Mouse (Mus musculus): Measurements from ENCODE around the gene Pcdh8.

The Pcdh8 gene

GRCm38 (mm10) chr14:79754157-79754556, 17.0 kb downstream of the Pcdh8 start:
- no peak for DNase-seq (ENCODE audit: low spot score in 2 of 2)

- DNase-seq (ENCODE audit: low spot score in 2 of 2) = no peak
Measured at GRCm38 (mm10) chr14:79753733-79754132, 17.4 kb downstream of the Pcdh8 start.

- no peak for DNase-seq (ENCODE audit: low spot score in 2 of 2)
Measured at GRCm38 (mm10) chr14:79740515-79740914, 30.6 kb downstream of the Pcdh8 start.

GRCm38 (mm10) chr14:79738441-79738840, 32.7 kb downstream of the Pcdh8 start:
- DNase-seq (ENCODE audit: low spot score in 2 of 2) = no peak

- no peak for DNase-seq (ENCODE audit: low spot score in 2 of 2)
Measured at GRCm38 (mm10) chr14:79737642-79738379, 33.3 kb downstream of the Pcdh8 start.

- DNase-seq (ENCODE audit: low spot score in 2 of 2) = no peak
Measured at GRCm38 (mm10) chr14:79736781-79737180, 34.3 kb downstream of the Pcdh8 start.

GRCm38 (mm10) chr14:79733501-79733900, 37.6 kb downstream of the Pcdh8 start:
- DNase-seq (ENCODE audit: low spot score in 2 of 2) = no peak

- no peak for DNase-seq (ENCODE audit: low spot score in 2 of 2)
Measured at GRCm38 (mm10) chr14:79728811-79729210, 42.3 kb downstream of the Pcdh8 start.

GRCm38 (mm10) chr14:79724002-79724681, 47.0 kb downstream of the Pcdh8 start:
- DNase-seq (ENCODE audit: low spot score in 2 of 2) = no peak

GRCm38 (mm10) chr14:79722228-79722627, 48.9 kb downstream of the Pcdh8 start:
- no peak for DNase-seq (ENCODE audit: low spot score in 2 of 2)
